In genomic region chr19:45105591-45105990, GRCm38 (mm10) we compare ENCODE assay signal across 24 mouse cellular contexts. TPM values are rescaled to one million over a fixed set of nuclear protein-coding genes. Genes with fewer than 3 reads are reported as not detected.
"Had no signal": no experiment of that assay in that cellular context is flagged by ENCODE, and none has a peak within 500 bp of the region (broad histone marks: within the 10 kb centered on the region; RNA-seq: fewer than 3 reads in every experiment).

No protein-coding gene starts in this region.

- ATAC-seq: hindbrain, embryonic 16.5 days; inflammation-experienced regulatory T-cells, adult 6 months; intestine, embryonic 15.5 days; intestine, postnatal 0 days had no signal

- DNase-seq: gastrocnemius, adult 2 months; gastrocnemius, postnatal 10 days; gastrocnemius, postnatal 25 days; heart, adult 18-20 months; heart, postnatal 14 days; heart, postnatal 36 days; kidney, adult 18-20 months; kidney, adult 8-10 months; kidney, postnatal 10 days; kidney, postnatal 25 days; kidney, postnatal 4 days; liver; liver, embryonic 13.5 days had no signal

RNA-seq across cellular contexts. Expression of gene Kazald1, which starts 30.6 kb away (rescaled TPM):
- total RNA-seq: granulocyte monocyte progenitor cell, adult 5-6 weeks had no signal

RNA-seq across cellular contexts. Expression of gene Tlx1, which starts 44.9 kb away (rescaled TPM):
- total RNA-seq: gastrocnemius, adult 2 months; gastrocnemius, postnatal 25 days; granulocyte monocyte progenitor cell, adult 5-6 weeks; heart, adult 18-20 months; heart, postnatal 36 days; layer of hippocampus, adult 2 months; layer of hippocampus, postnatal 10 days; layer of hippocampus, postnatal 25 days; left cerebral cortex, adult 2 months; left cerebral cortex, postnatal 10 days; left cerebral cortex, postnatal 25 days had no signal
